Mouse (Mus musculus) fibroblast of lung, adult 2 months (primary cell): ENCODE results near the gene Ccdc83.
"Not testable (repeated sequence)": the region's sequence is repeated elsewhere in the genome, so short reads cannot be mapped to it uniquely, and the experiment has no call there.

Experiments used
- DNase-seq: peaks from one replicate; pipeline ENCODE4 v3.0.0-alpha.2; 2011; ENCODE audit warnings: low read depth

Gene Ccdc83

DNA sequence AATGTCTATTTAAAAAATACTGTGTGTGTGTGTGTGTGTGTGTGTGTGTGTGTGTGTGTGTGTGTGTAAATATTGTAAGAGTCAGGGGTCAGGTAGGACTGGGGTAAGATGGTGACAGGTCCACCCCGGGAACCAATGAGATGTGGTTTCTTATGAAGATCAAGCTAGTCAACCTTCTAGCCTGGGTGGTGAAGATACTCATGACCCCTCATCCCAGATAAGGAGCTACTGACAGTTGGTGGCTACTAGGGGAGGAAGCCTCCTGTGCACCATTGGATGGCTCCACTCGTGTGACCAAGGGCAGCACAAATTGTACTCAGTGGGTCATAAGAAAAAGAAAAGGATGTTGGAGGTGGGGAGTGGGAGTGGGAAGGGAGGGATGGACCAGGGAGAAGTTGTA is 5.7 kb downstream of the Ccdc83 start:
- no peak for DNase-seq

DNA sequence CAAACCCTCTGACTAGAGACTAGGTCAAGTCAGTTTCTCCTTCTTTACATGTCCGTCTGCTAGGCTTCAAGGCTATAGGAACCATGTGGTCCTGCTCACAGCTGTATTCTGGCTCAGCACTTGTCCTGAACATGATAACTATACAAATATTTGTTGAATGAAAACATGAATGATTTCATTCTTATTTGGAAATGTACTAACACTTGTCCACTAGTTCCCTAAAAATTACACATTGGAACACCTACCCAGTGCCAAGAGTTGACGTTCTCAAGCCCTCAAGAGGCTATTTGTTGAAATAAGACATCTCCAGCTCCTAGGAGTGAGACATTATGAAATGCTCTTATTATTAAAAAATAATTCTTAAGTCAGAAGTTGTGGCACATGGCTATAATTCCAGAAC is 6.9 kb downstream of the Ccdc83 start:
- DNase-seq, result no peak

DNA sequence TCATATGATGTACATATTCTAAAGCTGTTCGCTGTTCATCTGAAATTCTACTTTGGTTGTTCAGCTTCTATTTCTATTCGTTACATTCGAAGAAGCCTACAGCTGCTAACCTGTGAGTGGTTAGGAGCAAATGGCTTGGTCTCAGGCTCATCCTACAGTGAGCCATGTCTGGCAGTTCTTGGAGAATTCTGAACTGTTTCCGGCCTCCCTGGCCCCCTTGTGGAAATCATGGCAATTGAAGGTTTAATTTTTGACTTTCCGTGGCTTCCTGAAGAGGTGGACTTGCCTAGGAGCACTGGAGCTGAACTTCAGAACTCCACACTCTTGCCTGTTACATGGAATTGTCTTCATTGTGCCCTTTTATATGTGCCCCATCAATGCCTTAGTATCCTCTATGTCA is 12.6 kb downstream of the Ccdc83 start:
- DNase-seq, result no peak

DNA sequence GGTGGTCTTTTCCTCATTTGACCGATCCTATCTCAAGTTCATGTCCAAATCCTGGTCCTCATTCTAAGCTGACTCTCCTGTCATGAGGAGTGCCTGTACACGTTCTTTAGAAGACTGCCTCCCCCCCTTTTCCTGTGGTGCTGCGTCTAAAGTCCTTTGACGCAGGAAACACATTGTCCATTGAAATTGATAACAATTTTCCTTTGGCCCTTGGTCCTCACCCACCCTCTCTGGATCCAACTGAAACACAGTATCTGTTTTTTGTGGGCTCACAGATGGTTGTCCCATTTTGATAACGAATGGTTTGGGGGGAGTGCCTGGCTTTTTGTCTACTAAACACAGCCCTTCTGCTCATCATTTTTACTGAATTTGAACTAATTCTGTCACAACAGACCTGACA is 21.9 kb downstream of the Ccdc83 start:
- DNase-seq, result no peak

DNA sequence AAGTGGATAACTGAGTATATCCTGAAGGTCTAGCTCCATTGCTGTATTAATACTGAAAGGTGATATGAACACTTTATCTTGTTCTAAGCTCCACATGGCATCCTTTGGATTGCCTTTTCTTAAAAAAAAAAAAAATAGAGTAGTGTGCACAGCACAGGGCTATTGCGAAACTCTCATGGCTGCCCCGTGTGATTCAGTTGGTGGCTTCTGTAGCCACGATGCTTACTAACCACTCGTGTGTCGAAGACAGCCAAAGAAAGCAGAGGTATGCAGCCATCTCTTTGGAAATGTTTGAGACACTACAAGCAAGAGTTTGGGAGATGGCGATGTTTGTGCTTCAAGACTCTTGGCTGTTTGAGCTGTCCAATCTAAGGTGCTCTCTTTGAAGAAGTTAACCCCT is 22.4 kb downstream of the Ccdc83 start:
- peak; percentile 32 for DNase-seq

DNA sequence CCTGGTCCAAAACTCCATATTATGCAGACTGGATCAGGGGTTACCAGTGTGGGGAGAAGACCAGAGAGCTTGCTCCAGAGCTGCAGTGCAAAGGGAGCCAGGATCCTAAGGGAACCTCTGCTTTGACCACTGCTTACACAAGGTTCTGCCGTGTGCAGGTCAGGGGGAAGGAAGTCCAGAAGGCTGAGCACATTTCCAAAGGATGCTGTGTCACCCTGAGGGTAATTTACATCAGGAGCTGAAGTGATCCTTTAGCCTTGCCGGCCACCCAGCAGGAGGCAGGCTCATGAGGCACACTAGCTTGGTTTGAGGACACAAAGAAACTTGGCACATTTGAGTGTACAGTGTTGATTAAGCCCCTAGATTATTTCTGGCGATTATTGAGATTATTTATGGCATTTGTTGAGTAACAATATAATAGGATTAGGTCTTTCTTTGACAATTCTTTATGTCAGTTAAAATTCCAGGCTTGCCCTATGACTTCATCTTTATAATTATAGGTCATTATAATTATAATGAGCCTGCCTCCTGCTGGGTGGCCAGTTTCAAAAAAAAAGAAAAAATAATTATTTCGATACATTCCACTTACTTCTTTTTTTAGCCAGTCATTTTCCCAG is 29.2 kb downstream of the Ccdc83 start:
- no peak for DNase-seq

DNA sequence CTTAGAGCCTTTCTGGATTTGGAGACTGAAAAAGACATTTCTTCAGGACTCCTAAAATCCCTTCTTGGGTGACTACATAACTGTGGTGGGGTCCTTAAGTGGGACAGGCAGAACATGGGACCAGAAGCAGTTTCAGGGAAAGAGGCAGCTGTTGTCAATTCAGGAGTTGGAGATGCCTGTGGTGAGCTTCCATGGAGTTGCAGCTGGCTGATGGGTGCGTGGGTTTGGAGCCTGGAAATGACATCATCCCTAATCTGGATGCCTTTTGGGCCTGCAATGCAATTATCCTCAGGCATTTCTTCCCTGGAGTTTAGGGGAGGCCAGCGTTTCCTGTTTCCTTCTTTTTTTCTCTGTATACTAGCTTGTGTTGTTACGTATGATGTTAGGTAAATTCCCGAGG is 31.7 kb downstream of the Ccdc83 start:
- peak; percentile 30 for DNase-seq

DNA sequence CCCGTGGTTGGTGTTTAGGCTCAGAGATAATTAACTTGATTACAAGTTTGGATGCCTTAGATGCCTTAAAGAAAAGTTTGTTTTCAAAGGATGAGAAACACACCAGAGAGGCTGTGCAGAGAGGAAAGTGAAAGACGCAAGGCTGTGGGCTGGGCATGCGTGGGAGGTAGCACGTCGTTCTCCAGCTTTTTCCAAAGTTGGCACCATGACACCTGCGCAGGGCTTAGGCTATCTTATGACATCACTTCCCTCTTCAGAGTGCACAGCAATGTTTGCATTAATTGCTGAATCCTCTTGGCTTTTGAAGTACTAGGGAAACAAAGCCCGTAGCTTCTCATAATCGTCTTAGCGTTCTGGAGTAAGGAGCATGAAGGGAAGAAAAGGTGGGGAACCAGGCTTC is 34.1 kb downstream of the Ccdc83 start:
- DNase-seq, result no peak

DNA sequence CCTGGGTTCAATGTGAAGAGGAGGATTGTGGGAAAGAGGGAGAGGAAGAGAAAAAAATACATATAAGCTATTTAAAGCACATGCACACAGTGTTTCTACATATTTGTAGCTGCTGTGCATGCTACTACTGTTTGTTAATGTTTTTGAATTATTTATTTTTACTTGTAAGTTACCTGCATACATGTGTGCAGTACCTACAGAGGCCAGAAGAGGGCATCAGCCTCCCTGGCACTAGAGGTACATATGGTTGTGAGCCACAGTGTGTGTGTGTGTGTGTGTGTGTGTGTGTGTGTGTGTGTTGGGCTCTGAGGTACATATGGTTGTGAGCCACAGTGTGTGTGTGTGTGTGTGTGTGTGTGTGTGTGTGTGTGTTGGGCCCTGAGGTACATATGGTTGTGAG is 36.7 kb downstream of the Ccdc83 start:
- DNase-seq, result not testable (repeated sequence)

DNA sequence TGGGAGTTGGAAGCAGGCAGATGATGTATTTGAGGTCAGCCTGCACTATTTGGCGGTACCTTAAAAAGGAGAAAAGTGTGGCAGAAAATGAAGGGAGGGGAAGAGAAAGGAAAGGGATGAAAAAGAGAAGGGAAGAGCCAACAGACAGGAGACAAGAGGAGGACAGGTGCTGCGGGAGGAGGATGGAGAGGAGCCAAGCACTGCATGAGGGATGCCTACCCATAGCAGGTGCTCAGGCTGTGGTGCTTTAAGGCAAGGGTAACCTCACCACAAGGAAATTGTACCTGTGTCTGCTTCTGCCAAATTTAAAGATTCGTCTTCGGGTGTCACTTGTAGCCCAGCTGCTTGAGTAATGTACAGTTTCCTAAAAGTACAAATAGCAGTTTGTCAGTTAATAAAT is 37.5 kb downstream of the Ccdc83 start:
- DNase-seq, result no peak

DNA sequence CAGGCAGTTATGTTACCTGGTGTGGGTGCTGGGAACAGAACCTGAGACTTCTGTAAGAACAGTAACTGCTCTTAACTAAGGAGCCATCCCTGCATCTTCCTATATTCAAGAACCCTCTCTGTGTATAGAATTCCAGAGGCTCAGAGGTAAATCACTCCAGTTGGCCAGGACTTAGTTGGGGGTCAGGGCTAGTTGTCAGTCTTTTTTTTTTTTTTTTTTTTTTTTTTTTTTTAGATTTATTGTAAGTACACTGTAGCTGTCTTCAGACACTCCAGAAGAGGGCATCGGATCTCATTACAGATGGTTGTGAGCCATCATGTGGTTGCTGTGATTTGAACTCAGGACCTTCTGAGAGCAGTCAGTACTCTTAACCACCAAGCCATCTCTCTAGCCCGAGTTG is 44.1 kb downstream of the Ccdc83 start:
- DNase-seq, result no peak

DNA sequence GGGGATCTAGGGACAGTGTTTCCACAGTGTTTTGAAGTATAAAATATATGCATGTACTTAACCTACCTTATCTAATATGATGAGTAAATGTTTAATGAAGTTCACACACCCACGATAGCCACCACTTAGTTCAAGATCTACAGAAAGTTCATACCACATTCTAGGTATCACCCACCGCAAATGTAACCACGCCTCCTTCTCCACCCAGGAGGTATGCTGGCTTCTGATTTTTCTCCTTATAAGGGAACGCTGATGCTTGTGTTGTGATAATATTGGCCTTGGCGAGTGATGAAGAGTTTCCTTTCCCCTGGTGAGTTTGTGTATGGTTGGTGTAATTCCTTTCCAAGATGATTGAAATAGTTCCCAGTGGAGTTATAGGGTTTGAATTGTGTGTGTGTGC is 47.5 kb downstream of the Ccdc83 start:
- DNase-seq, result no peak

DNA sequence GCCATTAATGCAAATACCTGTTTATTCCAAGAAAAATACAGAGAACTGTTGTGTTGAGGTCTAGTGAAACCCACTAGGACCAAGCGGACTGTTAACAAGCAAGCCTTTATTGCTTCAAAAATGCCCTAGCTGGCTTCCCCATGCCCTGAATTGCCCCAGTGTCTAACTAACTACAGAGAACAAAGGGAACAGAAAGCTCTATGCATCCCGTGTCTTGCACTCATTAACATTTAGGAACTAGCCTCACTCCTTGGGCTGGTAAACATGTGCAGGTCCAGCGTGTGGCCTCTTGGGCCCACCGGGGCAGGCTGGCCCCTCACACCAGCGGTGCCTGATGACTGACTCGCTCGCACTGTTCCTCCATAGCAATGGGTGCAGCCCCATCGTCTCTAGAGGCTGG is 49.1 kb downstream of the Ccdc83 start:
- DNase-seq, result no peak

DNA sequence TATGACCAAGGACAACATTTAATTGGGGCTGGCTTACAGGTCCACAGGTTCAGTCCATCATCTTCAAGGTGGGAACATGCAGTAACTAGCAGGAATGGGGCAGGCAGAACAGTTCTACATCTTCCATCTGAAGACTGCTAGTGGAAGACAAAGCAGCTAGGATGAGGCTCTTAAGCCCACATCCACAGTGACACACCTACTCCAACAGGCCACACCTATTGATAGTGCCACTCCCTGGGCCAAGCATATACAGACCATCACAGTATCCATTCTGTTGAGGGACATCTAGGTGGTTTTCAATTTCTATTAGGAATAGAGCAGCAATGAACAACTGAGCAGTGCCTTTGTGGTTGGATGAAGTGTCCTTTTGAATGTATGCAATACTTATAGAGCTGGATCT is 54.6 kb downstream of the Ccdc83 start:
- DNase-seq, result no peak

DNA sequence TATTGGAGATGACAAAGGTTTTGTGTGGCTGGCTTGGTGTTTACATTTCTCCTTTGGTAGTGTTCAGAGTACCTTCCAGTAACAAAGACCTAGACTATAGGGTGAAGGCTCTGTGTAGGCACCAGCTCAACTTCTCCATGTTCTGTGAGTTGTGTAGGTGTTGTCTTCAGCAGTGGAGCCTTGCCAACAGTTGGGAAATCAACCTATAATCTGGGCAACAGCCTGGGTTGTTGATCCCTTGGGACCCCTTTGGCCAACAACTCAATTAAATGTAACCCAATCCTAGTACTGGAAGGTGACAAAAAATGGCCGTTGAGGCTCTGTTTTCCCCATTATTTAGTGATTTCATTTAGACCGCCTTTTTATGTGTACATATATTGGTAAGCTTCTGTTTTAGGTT is 55.5 kb downstream of the Ccdc83 start:
- DNase-seq, result no peak

DNA sequence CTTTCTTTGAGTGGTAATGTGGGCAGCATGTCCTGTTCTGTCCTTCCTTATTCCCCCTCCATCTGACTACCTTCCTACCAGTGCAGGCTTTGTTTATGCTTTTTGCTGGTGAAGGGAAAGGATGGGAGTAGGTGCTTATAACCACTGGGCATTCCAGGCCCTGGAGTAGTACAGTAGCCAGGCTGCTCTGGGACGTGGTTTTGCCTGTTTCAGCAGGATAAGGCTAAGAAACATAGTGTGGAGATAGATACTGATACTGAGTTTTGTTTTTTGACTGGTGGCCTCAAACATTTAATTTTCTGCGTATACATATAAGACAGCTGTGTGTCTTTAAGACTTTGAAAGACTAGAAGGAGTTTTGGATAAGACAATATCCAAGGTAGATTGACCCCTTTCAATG is 61.7 kb downstream of the Ccdc83 start:
- no peak for DNase-seq

DNA sequence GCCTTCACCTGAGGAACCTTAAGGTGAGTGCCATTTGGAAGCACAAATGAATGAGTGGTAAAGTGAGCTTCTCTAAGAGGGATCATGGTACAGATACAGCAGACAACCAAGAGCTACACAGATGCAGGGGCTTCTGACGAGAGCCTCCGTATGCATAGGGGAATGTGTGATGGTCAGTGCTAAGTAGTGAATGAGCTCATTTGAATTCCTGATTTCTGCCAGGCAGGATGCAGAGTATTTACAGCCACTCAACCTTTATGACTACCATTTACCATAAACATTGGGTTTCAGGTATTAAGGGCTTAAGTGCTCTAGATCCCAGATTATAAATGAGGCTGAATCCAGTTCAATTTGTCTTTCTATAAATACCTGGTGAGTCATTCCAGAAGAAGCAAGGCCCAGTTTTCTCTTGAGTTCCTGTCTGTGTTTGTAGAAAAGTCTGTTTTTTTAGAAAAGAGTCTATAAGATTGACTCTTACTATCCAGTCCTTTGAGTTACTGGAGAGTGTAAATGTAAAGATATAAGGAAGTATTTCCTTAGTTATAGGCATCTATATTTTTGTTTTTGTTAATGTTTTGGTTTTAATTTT is 63.6 kb downstream of the Ccdc83 start:
- DNase-seq, result no peak

DNA sequence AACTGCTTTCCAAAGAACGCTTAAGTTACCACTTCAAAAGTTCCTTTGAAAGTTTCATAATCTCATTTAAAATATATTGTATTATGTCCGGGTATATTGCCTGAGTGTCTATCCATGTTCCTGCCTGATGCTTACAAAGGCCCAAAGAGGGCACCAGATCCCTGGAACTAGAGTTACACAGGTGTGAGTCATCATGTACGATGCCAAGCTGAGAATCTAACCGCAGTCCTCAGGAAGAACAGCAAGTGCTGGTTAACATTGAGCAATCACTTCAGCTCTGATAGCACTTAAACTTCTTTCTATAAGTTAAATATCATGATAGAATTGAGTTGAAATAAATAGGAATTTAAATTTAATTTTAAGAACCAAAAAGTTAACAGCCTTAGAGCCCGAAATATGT is 65.3 kb downstream of the Ccdc83 start:
- DNase-seq, result peak; percentile 64

DNA sequence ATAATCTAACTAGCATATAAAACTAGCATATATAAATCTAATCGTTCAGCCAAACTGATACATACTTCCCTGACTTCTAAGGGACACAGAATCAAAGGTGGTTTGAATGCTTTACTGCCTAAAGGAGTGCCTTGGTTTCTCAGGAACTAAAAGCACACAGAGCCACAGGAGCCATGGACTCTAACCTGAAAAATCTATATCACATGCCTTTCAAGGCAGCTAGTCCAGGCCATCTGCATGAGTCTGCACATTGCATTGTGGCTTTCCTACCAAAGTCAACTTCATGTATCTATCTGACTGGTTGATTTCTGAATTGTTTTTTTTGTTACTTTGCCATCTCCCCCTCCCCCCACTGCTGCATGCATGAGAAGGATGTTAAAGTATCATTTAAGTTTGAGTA is 84.9 kb downstream of the Ccdc83 start:
- no peak for DNase-seq

DNA sequence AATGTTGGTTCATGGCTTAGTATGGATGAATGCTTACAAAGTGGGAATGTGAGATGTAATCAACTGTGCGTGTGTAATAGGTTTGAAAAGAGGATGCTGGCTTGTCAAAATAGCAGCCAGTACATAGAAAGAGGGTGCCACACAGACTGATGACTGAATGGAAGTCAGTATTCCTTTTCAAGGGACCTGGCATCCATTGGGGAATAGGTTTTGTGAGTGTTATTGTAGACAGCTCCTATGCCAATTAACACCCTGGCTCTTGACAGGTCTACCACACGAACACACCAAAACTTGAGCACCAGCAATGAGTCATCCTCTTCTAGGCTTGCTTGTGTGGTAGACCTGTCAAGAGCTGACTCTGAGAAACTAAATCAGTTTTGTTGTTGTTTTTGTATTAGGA is 90.0 kb downstream of the Ccdc83 start:
- DNase-seq, result no peak
